Mouse (Mus musculus): ENCODE results near the gene Gm42674.

- TF ChIP-seq POLR2A (IDR thresholded peaks at IDR 0.05; ENCODE audit: control insufficient read depth, extremely low read depth, insufficient read depth, low read length, poor library complexity) (no peak), CTCF (IDR thresholded peaks at IDR 0.05; ENCODE audit: borderline replicate concordance, control insufficient read depth, extremely low read depth, insufficient read depth, low read length, poor library complexity) (no peak)
Measured at GRCm38 (mm10) chr3:90579433-90579832, 22.3 kb upstream of the Gm42674 start.

All from thymus, adult 2 months (tissue).